Mouse (Mus musculus) yolk sac, embryonic 10.5 days (tissue): ENCODE results near the gene Ap2s1.

ENCODE experiments used
- DNase-seq: peaks from one replicate; pipeline ENCODE4 v3.0.0-alpha.2; 2017; ENCODE audit warnings: low spot score

Gene Ap2s1

DNA sequence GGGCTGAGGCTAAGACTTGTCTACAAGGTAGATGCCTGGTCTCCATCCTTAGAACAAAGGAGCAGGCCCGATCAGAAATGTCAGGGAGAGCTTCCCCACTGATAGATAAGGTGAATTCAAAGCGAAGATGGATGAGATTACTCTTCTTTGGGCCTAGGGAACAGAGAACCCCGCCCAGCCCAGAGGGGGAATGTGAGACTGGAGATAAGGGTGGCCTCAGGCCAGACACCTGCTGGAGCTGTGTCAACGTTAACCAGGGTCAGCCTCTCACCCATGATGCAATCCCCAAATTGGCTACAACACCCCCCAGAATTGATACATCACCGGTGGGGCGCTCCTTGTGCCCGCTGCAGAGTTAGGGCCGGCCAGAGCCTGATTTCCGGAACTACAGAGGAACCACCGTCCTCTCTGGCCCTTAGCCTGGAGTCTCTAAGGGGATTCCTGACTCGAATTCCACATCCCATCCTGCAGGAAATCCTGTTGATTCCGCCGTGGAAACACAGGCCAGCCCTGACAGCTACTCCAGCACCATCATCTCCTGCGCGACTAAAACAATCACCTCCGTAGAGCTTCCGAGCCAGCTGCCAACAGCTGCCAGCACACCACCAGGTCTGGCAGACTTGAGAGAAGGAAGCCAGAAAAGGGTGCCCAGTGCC, 17.3 kb downstream of the Ap2s1 start:
- DNase-seq: no peak

DNA sequence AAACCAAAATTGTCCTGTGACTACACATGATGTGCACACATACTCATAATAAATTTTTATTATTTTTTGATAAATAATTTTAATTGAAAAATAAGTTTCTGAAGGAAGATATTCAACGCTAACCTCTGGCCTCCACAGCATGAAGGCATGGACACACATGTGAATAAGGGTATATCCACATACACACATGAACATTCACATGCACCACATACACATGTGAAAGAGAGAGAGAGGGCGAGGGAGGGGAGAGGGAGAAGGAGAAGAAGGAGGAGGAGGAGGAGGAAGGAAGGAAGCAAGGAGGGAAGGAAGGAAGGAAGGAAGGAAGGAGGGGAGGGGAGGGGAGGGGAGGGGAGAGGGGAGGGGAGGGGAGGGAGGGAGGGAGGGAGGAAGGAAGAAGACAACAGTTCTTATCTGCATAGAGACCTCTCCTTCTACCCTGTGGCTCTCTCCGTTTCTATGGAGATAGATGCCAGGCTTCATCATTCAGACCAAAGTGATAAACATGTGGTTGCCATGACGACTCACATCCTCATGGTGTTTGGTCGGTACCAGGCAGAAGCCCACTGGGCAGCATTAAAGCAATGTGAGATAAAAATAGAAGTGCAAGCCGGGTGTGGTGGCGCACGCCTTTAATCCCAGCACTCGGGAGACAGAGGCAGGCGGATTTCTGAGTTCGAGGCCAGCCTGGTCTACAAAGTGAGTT, 20.8 kb downstream of the Ap2s1 start:
- no peak for DNase-seq

DNA sequence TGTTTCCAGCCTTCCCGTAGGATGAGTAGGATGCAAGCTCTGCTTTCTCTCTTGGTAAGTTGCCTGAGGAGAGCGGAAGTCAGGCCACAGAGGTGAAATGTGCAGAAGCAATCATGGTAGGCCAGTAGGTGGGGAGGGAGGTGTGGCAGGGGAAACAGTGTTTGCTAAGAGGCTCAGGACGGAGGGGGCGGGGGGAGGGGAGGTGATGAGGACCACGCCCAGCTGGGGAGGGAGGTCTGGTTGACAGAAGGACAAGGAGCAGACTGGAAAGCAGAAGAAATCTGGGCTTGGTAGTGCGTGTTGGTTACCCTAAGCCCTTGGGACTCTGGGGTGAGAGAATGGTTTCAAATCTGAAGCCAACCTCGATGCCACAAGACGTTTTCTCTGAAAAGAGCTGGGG, 22.1 kb downstream of the Ap2s1 start:
- peak; percentile 59 for DNase-seq

DNA sequence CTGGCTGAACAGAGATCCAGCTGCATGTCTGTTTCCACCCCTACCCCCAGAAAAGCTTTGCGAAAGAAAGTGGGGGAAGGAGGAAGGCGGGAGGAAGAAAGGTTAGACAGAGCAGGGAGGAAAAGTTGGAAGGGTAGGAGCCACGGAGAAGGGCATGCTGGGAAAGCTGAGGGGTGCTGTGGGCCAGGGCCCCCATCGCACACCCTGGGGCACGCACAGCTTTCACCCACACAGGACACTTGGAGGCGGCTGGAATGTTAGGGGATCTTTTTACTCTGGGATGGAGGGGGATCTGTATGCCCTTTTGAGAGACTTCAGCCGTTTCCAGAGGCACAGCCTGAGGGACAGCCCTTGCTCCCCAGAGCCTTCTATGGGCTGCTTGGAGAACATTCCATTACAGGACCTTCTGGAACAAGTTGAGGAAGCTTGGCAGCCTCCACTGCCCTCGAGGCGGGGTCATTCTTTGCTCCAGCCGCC, 22.8 kb downstream of the Ap2s1 start:
- no peak for DNase-seq

DNA sequence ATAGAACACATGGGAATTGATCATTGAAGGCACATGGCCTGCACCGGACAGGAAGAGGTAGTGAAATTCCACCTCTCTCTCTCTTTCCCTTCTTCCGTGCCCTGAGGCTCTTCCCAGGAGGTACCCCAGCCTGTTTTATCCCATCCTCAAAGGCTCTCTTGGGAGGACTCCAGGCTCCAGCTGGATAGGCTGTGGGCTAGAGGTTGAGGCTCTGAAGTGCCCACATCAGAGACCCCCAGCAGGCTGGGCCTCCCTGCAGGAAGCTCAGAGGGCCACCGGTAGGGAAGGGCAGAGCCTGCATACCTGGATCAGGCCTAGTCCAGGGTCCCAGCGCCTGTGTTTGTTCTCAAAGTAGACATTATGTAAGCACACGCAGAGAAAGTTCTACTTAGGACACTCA, 23.4 kb downstream of the Ap2s1 start:
- DNase-seq: no peak

DNA sequence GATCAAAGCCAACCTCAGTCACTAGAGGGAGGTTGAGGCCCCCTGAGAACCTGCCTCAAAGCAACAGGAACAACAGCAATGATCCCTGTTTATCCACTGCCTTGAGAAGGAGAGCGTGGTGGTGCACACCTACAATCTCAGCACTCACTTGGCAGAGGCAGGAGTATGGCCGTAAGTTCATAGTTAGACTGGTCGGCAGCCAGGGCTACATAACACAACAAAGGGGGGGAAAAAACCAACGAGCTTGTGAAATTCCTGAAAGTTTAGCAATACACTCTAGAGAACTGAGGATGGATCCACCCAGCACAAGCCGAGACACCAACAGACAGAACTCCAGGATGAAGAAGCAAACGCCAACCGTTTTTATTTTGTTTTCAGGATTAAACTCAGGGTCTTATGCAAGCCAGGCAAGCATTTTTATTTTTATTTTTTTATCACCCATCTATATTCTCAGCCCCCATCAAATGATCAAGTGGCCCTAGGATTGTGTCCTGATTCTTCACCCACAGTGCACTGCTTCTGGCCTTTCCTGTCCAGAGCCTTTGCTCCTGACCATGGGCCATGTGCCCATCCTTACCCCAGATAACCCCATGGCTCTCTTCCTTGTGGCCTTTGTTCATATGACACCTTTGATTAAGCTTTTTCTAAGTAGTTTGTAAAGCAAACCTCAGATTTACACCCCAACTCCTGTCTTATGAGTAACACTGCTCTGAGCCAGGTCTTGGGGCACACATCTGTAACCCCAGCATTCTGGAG, 25.4 kb downstream of the Ap2s1 start:
- DNase-seq: no peak

DNA sequence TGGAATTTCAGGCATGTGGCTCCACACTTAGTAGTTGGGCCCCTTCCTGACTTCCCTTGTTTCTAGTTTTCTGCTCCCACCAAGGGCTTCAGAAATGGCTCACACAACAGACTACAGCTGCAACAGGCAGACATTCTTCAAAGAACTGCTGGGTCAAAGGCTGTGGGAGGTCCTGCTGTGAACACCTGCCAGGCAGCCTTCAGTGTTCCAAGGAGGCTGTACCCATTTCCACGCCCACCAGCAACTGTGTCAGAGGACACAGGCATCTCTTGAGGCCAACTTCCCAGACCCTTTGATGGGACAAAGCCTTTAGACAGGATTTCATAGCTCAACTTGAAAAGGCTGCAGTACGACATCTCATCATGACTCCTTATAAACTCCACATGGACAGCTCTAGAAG, 28.2 kb downstream of the Ap2s1 start:
- no peak for DNase-seq

DNA sequence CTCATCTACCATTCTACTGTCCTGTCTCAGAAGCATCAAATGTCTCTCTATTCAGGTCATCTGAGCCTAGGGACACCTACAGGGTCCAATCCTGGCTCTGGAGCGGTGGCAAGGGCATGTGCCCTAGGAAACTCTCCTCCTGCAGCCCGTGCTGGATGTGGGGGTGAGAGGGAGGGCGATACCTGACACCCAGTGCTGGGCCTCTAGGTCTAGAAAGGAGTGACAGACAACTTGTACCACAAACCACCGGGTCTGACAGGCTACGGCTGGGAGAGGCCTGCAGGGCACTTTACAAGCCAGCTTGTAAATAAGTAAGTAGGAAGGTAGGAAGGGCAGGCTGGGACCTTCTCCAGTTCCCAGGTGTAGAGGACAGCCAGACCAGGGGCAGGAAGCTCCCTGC, 37.7 kb downstream of the Ap2s1 start:
- DNase-seq: no peak

DNA sequence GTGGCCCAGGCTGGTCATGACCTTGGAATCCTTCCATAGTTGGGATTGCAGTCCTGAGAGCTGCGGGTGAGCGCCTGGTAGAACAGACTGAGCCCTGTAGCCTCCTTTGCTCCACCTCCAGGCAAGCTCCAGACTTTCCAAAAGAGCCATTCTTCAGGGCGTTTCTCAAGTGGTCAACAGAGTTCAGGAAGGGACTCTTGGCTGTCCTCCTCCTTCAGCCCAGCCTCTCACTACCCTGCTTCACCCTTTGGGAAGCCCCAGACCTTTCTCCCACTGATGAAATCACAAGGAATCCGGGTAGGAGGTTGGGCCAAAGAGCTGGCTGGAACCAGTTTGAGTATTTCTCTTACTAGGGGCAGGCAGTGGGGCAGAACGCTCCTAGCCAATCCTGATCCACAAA, 41.9 kb downstream of the Ap2s1 start:
- DNase-seq: no peak

DNA sequence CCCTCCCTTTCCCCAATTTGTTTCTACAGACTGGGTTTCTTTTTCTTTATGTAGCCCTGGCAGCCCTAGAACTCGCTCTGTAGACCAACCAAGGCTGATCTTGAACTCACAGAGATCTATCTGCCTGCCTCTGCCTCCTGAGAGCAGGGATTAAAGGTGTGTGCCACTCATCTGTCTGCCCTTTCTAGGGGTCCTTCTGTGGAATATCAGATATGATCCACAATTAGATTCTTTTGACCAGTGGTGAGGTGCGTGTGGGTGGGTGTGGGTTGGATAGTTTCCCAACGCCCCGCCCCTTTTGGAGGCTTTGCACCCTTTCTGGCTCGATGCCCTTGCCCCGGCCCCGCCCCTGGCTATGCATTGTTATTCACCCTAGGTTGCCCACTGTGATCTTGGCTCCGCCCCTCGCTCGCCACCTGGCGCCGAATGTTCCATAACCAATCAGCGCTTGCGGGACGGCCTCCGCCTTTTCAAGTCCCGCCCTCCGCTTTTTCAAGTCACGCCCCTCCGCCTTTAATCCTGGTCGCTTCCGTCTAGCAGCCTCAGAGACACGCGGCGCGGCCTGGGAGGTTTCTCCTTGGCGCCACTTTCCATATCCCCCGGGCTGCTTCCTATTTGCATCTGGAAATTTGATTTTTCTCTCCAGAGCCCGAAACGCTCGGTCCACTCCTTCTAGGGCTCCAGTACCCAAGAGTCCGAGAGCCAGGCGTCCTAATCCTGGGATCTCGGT, 42.8 kb downstream of the Ap2s1 start, which contains the start of gene Slc1a5:
Gene Slc1a5, plus strand, starts transcription at position 516 of the 730 bp plus-strand sequence.
- DNase-seq: peak; percentile 90

DNA sequence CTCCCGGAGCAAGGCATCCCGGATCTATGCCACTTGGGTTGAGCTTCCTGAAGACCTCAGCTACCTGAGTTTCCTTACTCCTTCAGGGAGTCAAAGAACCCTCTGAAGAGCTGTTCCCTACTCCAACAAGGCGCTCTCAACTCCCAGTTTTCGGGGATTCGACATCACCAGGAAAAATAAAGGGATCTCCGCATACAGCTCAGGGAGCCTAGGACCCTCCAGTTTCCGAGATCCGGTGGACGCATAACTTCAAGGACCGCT, 43.3 kb downstream of the Ap2s1 start:
- no peak for DNase-seq

DNA sequence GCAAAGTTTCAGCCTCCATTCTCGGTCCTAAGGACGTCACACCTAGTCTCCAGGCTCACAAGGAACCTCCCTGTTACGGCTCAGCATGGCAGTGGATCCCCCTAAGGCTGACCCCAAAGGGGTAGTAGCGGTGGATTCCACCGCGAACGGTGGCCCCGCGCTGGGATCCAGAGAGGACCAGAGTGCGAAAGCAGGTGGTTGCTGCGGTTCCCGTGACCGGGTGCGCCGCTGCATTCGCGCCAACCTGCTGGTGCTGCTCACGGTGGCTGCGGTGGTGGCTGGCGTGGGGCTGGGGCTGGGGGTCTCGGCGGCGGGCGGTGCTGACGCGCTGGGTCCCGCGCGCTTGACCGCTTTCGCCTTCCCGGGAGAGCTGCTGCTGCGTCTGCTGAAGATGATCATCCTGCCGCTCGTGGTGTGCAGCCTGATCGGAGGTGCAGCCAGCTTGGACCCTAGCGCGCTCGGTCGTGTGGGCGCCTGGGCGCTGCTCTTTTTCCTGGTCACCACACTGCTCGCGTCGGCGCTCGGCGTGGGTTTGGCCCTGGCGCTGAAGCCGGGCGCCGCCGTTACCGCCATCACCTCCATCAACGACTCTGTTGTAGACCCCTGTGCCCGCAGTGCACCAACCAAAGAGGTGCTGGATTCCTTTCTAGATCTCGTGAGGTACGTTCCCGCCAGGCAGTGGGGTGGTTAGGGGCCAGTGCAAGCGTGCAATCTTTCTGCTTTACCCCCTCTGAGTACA, 43.8 kb downstream of the Ap2s1 start:
- DNase-seq: peak; percentile 39

DNA sequence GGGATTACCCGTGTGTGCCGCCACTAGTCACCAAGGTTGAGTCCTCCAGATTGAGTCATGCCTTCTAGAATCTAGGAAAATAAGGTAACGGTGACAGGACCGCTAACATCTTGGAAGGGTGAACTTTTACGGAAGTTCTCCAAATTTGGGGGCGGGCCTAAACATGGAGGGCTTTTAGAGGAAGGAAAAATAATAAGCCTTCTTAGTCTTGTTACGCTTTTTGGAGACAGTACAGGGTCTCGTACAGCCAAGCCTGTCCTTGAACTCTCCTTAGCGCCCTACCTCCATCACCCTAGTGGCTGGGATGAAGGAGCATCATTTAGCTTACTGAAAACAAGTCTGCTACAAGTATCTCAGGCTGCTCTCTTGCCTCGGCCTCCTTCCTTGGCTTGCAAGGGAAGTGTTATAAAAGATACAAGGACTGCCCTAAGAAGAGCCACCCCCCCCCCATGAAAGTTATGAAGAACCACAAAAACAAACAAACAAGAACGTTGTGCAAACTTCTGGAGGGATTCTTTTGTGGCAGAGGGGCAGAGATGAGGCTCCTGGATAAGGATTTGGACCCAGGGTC, 44.4 kb downstream of the Ap2s1 start:
- no peak for DNase-seq

DNA sequence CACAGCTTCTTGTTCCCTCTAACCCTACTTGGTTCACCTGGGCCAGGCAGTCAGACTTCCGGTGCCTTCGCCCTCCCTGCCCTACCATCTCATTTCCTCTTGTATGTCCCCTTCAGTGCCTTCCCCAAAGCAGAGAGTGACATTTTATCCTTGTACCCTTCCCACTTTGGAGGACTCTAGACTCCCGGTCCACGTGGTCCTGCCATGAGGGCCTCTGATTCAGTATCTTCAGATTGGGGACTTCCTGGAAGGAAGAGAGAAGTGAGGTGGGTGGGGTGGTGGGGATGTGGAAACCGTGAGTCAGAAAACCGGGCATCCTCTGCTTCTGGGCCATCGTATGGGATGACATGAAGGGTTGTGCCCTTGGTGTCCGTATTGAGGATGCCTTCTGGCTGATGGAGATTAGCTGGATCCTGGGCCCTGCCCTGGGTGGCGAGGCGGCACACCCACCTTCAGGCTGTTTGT, 45.0 kb downstream of the Ap2s1 start:
- DNase-seq: no peak

DNA sequence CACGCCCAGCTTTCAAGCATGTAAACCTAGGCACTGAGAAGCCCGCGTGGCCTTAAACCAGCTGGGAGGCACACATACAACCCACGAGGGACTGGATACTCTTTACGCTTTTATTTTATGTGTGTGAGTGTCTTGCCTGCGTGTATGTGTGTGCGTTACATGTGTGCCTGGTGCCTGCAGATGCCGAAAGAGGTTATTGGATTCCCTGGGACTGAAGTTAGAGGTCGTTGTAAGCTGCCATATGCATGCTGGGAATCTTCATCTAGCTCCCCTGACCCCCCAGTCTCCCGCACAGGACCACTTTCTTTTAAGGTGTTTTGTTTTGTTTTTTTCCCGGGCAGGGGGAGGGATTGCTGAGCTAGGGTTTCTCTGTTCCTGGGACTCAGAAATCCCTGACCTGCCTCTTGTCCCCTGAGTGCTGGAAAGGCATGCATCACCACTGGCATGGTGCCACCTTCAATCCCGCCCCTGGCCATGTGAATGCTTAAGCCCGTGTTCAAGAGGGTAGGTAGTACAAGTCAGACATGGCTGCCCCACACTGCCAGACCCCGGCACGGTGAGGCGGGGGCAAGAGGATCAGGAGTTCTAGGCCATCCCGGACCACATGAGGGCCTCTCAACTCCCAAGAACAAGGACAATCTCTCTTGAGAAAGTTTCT, 45.7 kb downstream of the Ap2s1 start:
- no peak for DNase-seq

DNA sequence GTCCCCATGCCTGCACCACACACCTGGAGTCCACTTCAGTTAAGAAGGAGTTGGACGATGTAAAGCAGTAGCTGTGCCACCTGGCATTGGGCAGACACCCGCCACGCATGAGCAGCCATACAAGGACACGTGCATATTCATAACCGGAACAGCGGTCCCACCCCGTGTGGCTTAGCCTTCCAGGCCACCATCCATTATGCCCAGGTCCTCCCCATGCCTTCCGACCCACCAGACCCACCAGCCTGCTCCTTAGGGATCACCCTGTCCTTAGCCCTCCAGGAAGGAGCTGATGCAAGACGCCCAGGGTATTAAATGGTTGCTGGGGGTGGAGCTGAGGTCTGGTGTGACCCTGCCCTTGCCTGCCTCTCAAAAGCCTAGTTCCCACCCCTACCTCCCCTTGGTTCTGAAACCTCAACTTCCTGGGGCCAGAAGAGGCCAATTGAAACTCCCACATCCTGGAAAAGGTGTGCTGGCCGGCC, 46.3 kb downstream of the Ap2s1 start:
- DNase-seq: no peak

DNA sequence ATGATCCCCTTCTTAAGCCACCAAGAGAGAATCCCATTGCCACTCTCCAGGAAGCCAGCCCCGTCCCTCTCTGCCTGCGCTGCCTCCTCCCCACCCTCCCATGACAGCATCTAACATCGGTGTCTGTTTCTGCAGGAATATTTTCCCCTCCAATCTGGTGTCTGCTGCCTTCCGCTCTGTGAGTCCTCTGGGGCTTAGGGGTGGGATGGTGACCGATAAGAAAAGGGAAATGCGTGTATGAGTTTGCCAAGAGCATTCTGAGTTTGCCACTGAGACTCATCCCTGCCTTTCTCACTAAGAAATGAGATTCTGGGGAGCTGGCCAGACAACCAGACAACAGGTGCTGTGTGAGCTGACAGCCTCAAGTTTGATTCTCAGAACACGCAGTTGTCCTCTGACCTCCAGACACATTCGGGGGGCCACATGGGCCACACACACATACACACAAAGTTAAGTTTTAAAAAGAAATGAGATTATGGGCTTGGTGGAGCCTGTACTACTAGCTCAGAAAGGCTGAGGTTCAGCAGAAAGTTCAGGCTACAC, 47.4 kb downstream of the Ap2s1 start:
- no peak for DNase-seq

DNA sequence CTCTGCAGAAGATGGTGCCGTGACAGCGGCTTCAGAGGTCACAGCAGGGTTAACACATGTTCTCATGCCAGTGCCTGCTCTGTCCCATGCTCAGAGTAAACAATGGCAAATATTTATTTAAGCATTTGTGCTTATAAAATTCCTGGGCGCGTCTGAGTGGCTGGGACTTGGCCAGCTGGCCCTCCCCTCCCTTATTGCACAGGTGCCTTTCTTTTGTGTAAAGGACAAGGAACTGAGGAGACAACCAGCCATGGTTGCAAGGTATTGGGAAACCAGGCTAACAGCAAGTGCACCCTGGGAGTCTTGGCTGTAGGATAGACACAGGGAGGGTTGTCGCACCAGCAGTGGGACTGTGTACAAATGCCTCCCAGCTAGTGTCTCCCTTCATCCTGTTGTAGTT, 54.1 kb downstream of the Ap2s1 start:
- DNase-seq: no peak

DNA sequence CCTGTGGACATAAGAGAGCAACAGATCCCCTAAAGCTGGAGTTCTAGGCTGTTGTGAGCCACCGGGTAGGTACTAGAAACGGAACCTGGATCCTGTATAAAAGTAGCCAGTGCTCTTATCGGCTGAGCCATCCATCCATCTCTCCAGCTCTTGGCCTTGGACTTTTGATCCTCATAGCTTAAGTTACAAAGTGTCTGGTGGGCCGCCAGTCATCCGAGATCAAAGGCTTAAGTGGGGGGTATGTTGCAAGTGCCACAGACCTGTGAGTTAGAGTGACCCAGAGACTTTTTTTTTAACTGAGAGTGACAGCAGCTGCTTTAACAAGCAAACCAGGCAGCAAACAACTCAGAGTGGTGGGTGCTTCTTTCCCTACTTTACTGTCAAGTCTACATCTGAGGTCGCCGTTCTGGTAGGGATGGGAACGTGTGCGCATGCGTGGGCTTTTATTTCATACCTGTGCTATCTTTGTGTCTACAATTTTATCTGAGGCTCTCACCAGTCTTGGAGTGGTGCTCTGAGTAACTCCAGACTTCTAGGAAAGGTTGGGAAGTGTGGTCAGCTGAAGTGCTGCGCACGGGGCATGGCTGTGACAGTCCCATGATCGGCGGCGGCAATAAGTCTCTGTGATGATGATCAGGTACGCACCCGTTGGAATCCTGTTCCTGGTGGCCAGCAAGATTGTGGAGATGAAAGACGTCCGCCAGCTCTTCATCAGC, 55.0 kb downstream of the Ap2s1 start:
- peak; percentile 32 for DNase-seq

DNA sequence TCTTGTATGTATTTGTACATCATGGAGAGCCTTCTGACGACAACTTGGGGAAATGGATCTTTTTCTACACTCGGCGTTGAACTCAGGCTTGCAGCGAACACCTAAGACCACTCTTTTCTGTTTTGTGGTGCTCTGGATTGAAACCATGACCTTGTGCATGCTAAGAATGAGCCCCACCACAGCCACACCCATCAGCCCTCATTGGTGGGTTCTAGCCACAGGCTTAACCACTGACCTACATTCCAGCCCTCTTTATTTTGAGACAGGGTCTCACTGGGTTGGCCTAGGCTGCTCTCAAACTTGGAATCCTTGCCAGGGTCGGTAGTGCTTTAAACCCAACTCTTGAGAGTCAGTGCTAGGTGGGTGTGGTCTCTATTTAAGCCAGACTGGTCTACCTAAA, 56.7 kb downstream of the Ap2s1 start:
- no peak for DNase-seq
